Mouse (Mus musculus) neural tube, embryonic 14.5 days (tissue): ENCODE data around the gene Gna15. TPM values are rescaled to one million over a fixed set of nuclear protein-coding genes. Genes with fewer than 3 reads are reported as not detected.

Source experiments
- ATAC-seq: fragments of 200-750 bp; cut with Nextera tagmentation; 2 replicates; pipeline ENCODE4 v1.8.0; 2017; ENCODE audit warnings: low read depth, mild to moderate bottlenecking, moderate TSS enrichment, moderate library complexity
- H3K27ac ChIP-seq: fragments of 300-500 bp; sonication (generic); 2 replicates; pipeline ENCODE4 v1.5.1; 2014; ENCODE audit warnings: low read depth, mild to moderate bottlenecking, control low read depth, low read length, moderate library complexity, mixed read lengths
- H3K27me3 ChIP-seq: fragments of 300-500 bp; sonication (generic); 2 replicates; pipeline ENCODE4 v1.6.1; 2014; ENCODE audit warnings: low read length; ENCODE audit not compliant: control insufficient read depth, insufficient read depth
- H3K36me3 ChIP-seq: fragments of 300-500 bp; sonication (generic); 2 replicates; pipeline ENCODE4 v1.6.1; 2014; ENCODE audit warnings: low read length, mixed read lengths; ENCODE audit not compliant: control insufficient read depth, insufficient read depth
- H3K4me1 ChIP-seq: fragments of 300-500 bp; sonication (generic); 2 replicates; pipeline ENCODE4 v1.6.1; 2014; ENCODE audit warnings: low read length; ENCODE audit not compliant: control insufficient read depth, insufficient read depth
- H3K4me2 ChIP-seq: fragments of 300-500 bp; sonication (generic); 2 replicates; pipeline ENCODE4 v1.6.1; 2014; ENCODE audit warnings: mild to moderate bottlenecking, low read depth, low read length, control low read depth
- H3K4me3 ChIP-seq: fragments of 300-500 bp; sonication (generic); 2 replicates; pipeline ENCODE4 v1.5.1; 2014; ENCODE audit warnings: low read depth, low read length, control low read depth, mixed read lengths
- H3K9ac ChIP-seq: fragments of 300-500 bp; sonication (generic); replicated peaks from 2 replicates; pipeline ENCODE4 v1.6.1; 2014; ENCODE audit warnings: low read depth, mild to moderate bottlenecking, control low read depth, low read length, mixed read lengths
- H3K9me3 ChIP-seq: fragments of 300-500 bp; sonication (generic); 2 replicates; pipeline ENCODE4 v1.6.1; 2016; ENCODE audit warnings: low read length; ENCODE audit not compliant: control insufficient read depth
- WGBS: fragments of 180-500 bp; shearing (Covaris S2); extraction: QIAGEN DNeasy Blood & Tissue Kit; methylation state at CpG from one replicate; pipeline ENCODE4 v1.1.7; 2014; 5-methylcytosine and 5-hydroxymethylcytosine counted together
- microRNA-seq: library from miRNA; unstranded; fragments of <30 nt; microRNA quantifications from one replicate; pipeline ENCODE4, GENCODE M21; 2016
- polyA plus RNA-seq: library from polyadenylated mRNA; unstranded; fragments of >200 nt; fragmentation: Nextera tagmentation; extraction: Ambion mirVana; gene quantifications from 2 replicates; pipeline ENCODE4 v1.2.1, GENCODE M21; 2014

Gna15 gene
- polyA plus RNA-seq, 1 experiment from 2014 or later: 0.40 TPM

DNA sequence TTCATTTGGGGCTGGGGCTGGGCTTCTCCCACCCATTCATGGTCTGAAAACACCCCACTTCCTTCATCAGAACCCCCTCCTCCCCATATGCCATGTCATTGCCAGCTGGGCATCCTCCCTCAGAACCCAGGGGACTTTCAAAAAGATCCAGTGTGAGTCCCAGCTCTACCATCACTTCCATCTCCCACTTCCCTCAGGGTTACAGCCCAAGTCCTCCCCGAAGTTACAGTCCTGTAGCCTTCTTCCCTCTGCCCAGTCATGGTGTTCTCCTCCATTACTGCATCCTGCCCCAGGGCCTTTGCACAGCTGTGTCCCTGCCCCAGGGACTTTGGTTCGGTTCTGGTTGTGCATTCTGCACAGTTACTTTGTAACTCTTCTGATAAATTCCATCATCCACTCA lies 69.9 kb downstream of the Gna15 start:
- no peaks in the 10 kb centered on the region for H3K36me3 ChIP-seq
- H3K9ac ChIP-seq: no peak overlapping the region
- H3K27ac ChIP-seq: no peak overlapping the region
- no peak overlapping the region for H3K4me3 ChIP-seq
- peaks cover 2% of the 10 kb centered on the region; the same call in 1 of the 2 replicates for H3K4me1 ChIP-seq
- H3K4me2 ChIP-seq: no peak overlapping the region
- H3K27me3 ChIP-seq: peaks cover 30% of the 10 kb centered on the region
- 70% methylated on average over 2 of the region's 2 CpGs for WGBS
- no peak for ATAC-seq
- H3K9me3 ChIP-seq: no peaks in the 10 kb centered on the region

DNA sequence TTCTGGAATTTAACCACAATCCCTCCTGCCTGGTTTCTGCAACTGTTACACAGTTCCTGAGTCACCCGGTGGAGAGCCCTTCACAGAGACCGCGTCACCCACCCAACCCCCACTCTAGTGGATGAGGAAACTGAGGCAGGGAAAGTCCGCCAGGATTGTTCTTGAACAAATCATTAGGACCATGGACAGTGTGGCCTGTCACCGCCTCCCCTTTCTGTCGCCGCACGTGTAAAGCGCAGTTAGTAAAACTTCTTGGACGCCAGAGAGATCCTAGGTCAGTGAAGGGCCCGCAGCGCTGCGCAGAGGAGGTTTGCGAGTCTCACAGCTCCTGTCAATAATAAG lies 71.1 kb downstream of the Gna15 start:
- WGBS: 3% methylated on average over 14 of the region's 14 CpGs
- Histone ChIP-seq H3K27me3 (peaks cover 30% of the 10 kb centered on the region), H3K27ac (no peak overlapping the region), H3K4me1 (peaks cover 2% of the 10 kb centered on the region; the same call in 1 of the 2 replicates), H3K9ac (no peak overlapping the region), H3K4me3 (no peak overlapping the region), H3K36me3 (no peaks in the 10 kb centered on the region), H3K9me3 (no peaks in the 10 kb centered on the region), H3K4me2 (no peak overlapping the region)
- ATAC-seq: no peak

Small RNA genes lying within 50 kb of the gene (microRNA-seq; reads per million reads assigned to microRNA genes)
- not detected for gene Gm25595

Other genes starting within 250 kb of the Gna15 start
- 2.6 and 4.4 TPM in 2 replicates for gene Tjp3, start 232.6 kb downstream of the Gna15 start, polyA plus RNA-seq
- 133 and 140 TPM in 2 replicates for gene Pip5k1c, start 231.3 kb downstream of the Gna15 start, polyA plus RNA-seq
- gene Cactin, start 203.1 kb downstream of the Gna15 start, polyA plus RNA-seq: 14.3 and 18.7 TPM in 2 replicates
- gene Tbxa2r, start 195.5 kb downstream of the Gna15 start, polyA plus RNA-seq: 1.9 and 4.6 TPM in 2 replicates
- 0.05 and 0.08 TPM in 2 replicates for gene Gipc3, start 181.0 kb downstream of the Gna15 start, polyA plus RNA-seq
- gene Hmg20b, start 173.7 kb downstream of the Gna15 start, polyA plus RNA-seq: 29.9 and 38.0 TPM in 2 replicates
- 8.4 and 8.7 TPM in 2 replicates for gene Mfsd12, start 166.7 kb downstream of the Gna15 start, polyA plus RNA-seq
- gene 4930404N11Rik, start 158.4 kb downstream of the Gna15 start, polyA plus RNA-seq: 0.39 and 0.42 TPM in 2 replicates
- gene Fzr1, start 145.7 kb downstream of the Gna15 start, polyA plus RNA-seq: 114 and 125 TPM in 2 replicates
- 61.0 and 68.0 TPM in 2 replicates for gene Dohh, start 139.8 kb downstream of the Gna15 start, polyA plus RNA-seq
- 4.3 and 6.3 TPM in 2 replicates for gene Gm48551, start 139.8 kb downstream of the Gna15 start, polyA plus RNA-seq
- 2.0 and 4.4 TPM in 2 replicates for gene Gm48552, start 135.2 kb downstream of the Gna15 start, polyA plus RNA-seq
- 1.3 and 2.0 TPM in 2 replicates for gene Smim24, start 131.2 kb downstream of the Gna15 start, polyA plus RNA-seq
- gene Nfic, start 68.6 kb downstream of the Gna15 start, polyA plus RNA-seq: 21.9 and 25.0 TPM in 2 replicates
- gene Celf5, start 41.5 kb downstream of the Gna15 start, polyA plus RNA-seq: 50.6 and 64.4 TPM in 2 replicates
- gene Ncln, start 27.8 kb downstream of the Gna15 start, polyA plus RNA-seq: 62.6 and 62.7 TPM in 2 replicates
- 0.29 and 0.79 TPM in 2 replicates for gene S1pr4, start 24.1 kb downstream of the Gna15 start, polyA plus RNA-seq
- 81.1 and 89.8 TPM in 2 replicates for gene Gna11, start 21.0 kb upstream of the Gna15 start, polyA plus RNA-seq
- gene Aes, start 35.3 kb upstream of the Gna15 start, polyA plus RNA-seq: 347 and 599 TPM in 2 replicates
- 32.4 and 37.3 TPM in 2 replicates for gene Tle2, start 50.3 kb upstream of the Gna15 start, polyA plus RNA-seq
- 5.0 and 6.6 TPM in 2 replicates for gene Tle6, start 76.8 kb upstream of the Gna15 start, polyA plus RNA-seq
- gene BC025920, start 82.0 kb upstream of the Gna15 start, polyA plus RNA-seq: 1.0 and 1.9 TPM in 2 replicates
- 48.9 and 53.6 TPM in 2 replicates for gene Sirt6, start 103.6 kb upstream of the Gna15 start, polyA plus RNA-seq
- 10.1 and 16.1 TPM in 2 replicates for gene Ankrd24, start 104.3 kb upstream of the Gna15 start, polyA plus RNA-seq
- gene Gm10778, start 124.8 kb upstream of the Gna15 start, polyA plus RNA-seq: 7.4 and 8.7 TPM in 2 replicates
- 19.6 and 23.5 TPM in 2 replicates for gene Zfp433, start 180.6 kb upstream of the Gna15 start, polyA plus RNA-seq
- 22.3 and 25.0 TPM in 2 replicates for gene Gm3055, start 246.9 kb upstream of the Gna15 start, polyA plus RNA-seq